Mouse (Mus musculus) heart, postnatal 25 days (tissue): ENCODE data around the gene Adgrv1. TPM values are rescaled to one million over a fixed set of nuclear protein-coding genes. Genes with fewer than 3 reads are reported as not detected.
"Not testable (repeated sequence)": the region's sequence is repeated elsewhere in the genome, so short reads cannot be mapped to it uniquely, and the experiment has no call there.

Source experiments
- DNase-seq: peaks from one replicate; pipeline ENCODE4 v3.0.0; 2022; ENCODE audit warnings: low spot score
- intact Hi-C: fragments of 180-260 bp; cut with DNase I; formaldehyde crosslinking; loops from one replicate; pipeline ENCODE4 v1.15.1; 2025
- total RNA-seq, 2 experiments: library from RNA; stranded (reverse); gene quantifications; 2 replicates each; pipeline ENCODE4 v1.2.3; 2021

Adgrv1 gene
- total RNA-seq = under 1 TPM; 0.13 to 0.17 TPM

GRCm38 (mm10) chr13:81632720-81633415 lies at the start of gene Adgrv1:
Adgrv1 (minus strand) TSS chr13:81633154.
- intact Hi-C loops = no loop called here

GRCm38 (mm10) chr13:81675333-81675732 lies 42.4 kb upstream of the Adgrv1 start:
- DNase-seq = no peak
- intact Hi-C loops = no loop called here

More at GRCm38 (mm10) chr13:81632720-81633415, at the start of gene Adgrv1:
- no peak for DNase-seq

GRCm38 (mm10) chr13:81667713-81668112 lies 34.8 kb upstream of the Adgrv1 start:
- DNase-seq = no peak
- intact Hi-C loops = no loop called here

GRCm38 (mm10) chr13:81664331-81664698 lies 31.4 kb upstream of the Adgrv1 start:
- intact Hi-C loops = no loop called here
- DNase-seq = no peak

GRCm38 (mm10) chr13:81663566-81664330 lies 30.8 kb upstream of the Adgrv1 start:
- intact Hi-C loops = no loop called here
- DNase-seq = no peak

- intact Hi-C loops = loop anchor here (2.0 to 10.0 kb wide), 4 partner anchors 51 to 773 kb away; partner anchors contain the start of genes Arrdc3 and Cetn3
- DNase-seq = no peak
Measured at GRCm38 (mm10) chr13:81658053-81658752, 25.2 kb upstream of the Adgrv1 start.

- intact Hi-C loops = loop anchor here (2.0 to 10.0 kb wide), 4 partner anchors 51 to 773 kb away; partner anchors contain the start of genes Arrdc3 and Cetn3
- DNase-seq = peak; percentile 85
Measured at GRCm38 (mm10) chr13:81657351-81658052, 24.5 kb upstream of the Adgrv1 start, which contains the start of gene Lysmd3. Lysmd3 (plus strand) TSS chr13:81657663.

GRCm38 (mm10) chr13:81657008-81657350 lies 24.0 kb upstream of the Adgrv1 start:
- no peak for DNase-seq
- intact Hi-C loops = loop anchor here (5.0 to 10.0 kb wide), 3 partner anchors 105 to 772 kb away; partner anchors contain the start of genes Arrdc3 and Cetn3

- DNase-seq = no peak
Measured at GRCm38 (mm10) chr13:81656091-81656850, 23.3 kb upstream of the Adgrv1 start.

GRCm38 (mm10) chr13:81650382-81650781 lies 17.4 kb upstream of the Adgrv1 start:
- intact Hi-C loops = loop anchor here (10.0 kb wide), 1 partner anchor 766 kb away; the partner anchor contains the start of gene Arrdc3
- DNase-seq = not testable (repeated sequence)

More at GRCm38 (mm10) chr13:81656091-81656850, 23.3 kb upstream of the Adgrv1 start:
- intact Hi-C loops = loop anchor here (5.0 to 10.0 kb wide), 3 partner anchors 106 to 771 kb away; partner anchors contain the start of genes Arrdc3 and Cetn3

GRCm38 (mm10) chr13:81646348-81646747 lies 13.4 kb upstream of the Adgrv1 start:
- DNase-seq = no peak
- intact Hi-C loops = no loop called here

GRCm38 (mm10) chr13:81644047-81644565 lies 11.2 kb upstream of the Adgrv1 start:
- intact Hi-C loops = no loop called here
- DNase-seq = no peak

- intact Hi-C loops = no loop called here
- DNase-seq = no peak
Measured at GRCm38 (mm10) chr13:81642491-81643149, 9.7 kb upstream of the Adgrv1 start.

- intact Hi-C loops = loop anchor here (1.0 kb wide), 1 partner anchor 202 kb away; no protein-coding TSS in a partner anchor
- DNase-seq = no peak
Measured at GRCm38 (mm10) chr13:81641289-81642045, 8.5 kb upstream of the Adgrv1 start.

- DNase-seq = no peak
- intact Hi-C loops = loop anchor here (1.0 kb wide), 1 partner anchor 202 kb away; no protein-coding TSS in a partner anchor
Measured at GRCm38 (mm10) chr13:81640881-81641280, 7.9 kb upstream of the Adgrv1 start.

GRCm38 (mm10) chr13:81639624-81640023 lies 6.7 kb upstream of the Adgrv1 start:
- intact Hi-C loops = no loop called here
- DNase-seq = no peak

- DNase-seq = no peak
- intact Hi-C loops = no loop called here
Measured at GRCm38 (mm10) chr13:81630566-81630965, 2.4 kb downstream of the Adgrv1 start.
